Mouse (Mus musculus) embryonic fibroblast, embryonic 13.5 days (primary cell): Measurements from ENCODE around the gene Iqcf1.

Experiments used
- CTCF ChIP-seq: IDR thresholded peaks from 2 replicates; pipeline ENCODE4 v1.5.1; 2011; ENCODE audit warnings: mild to moderate bottlenecking, control low read depth, low read length, moderate library complexity, borderline replicate concordance; ENCODE audit not compliant: insufficient read depth
- POLR2A ChIP-seq: IDR thresholded peaks from 2 replicates; pipeline ENCODE4 v1.6.1; 2011; ENCODE audit warnings: low read depth, mild to moderate bottlenecking, control low read depth, low read length, moderate library complexity

GRCm38 (mm10) chr9:106501846-106502245 is 2.1 kb downstream of the Iqcf1 start:
- no peak for TF ChIP-seq POLR2A
- TF ChIP-seq CTCF, result no peak
